Mouse (Mus musculus): ENCODE data around the gene Uvrag. TPM values are rescaled to one million over a fixed set of nuclear protein-coding genes. Genes with fewer than 3 reads are reported as not detected.

Gene Uvrag
- polyA plus RNA-seq, 1 experiment, result 45.9 TPM

DNA sequence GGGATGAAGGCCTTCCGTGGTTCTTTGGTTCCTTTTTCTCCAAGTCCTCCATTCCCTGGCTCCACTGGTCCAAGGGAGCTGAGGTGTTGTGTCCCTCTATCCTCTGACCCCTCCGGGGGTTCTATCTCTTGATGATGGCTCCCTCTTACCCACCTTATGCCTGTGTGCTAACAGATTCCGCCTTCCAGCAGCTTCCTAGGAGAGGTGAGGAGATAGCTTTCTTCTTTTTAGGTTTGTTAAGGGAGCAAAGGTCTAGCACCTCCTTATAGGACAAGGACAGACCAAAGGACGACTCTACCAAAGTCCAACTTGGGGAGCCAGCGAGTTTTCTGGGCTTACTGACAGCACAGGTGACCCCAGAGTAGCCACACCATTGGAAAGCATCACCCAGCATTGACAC lies 181.7 kb downstream of the Uvrag start:
- TF ChIP-seq CTCF (IDR thresholded peaks at IDR 0.05; ENCODE audit: extremely low read depth, insufficient read depth, insufficient read length, insufficient replicate concordance), result no peak
- no peak for TF ChIP-seq POLR2A (IDR thresholded peaks at IDR 0.05; ENCODE audit: low read depth, low read length)
- peaks cover 6% of the 10 kb centered on the region for H3K36me3 ChIP-seq (ENCODE audit: control insufficient read depth, insufficient read depth, low read length)
- no peak overlapping the region for H3K27ac ChIP-seq (ENCODE audit: insufficient read depth, low read length)
- DNase-seq (ENCODE audit: low read depth in 1 of 2, low spot score in 2 of 2), result no peak
- H3K27me3 ChIP-seq (ENCODE audit: control insufficient read depth, insufficient read depth, low read length), result no peaks in the 10 kb centered on the region
- H3K4me1 ChIP-seq (ENCODE audit: control insufficient read depth, insufficient read depth, insufficient read length), result no peaks in the 10 kb centered on the region
- no peak overlapping the region for H3K4me3 ChIP-seq (ENCODE audit: extremely low read depth, insufficient read depth, insufficient read length)
- WGBS, result 92% methylated on average over 5 of the region's 5 CpGs

DNA sequence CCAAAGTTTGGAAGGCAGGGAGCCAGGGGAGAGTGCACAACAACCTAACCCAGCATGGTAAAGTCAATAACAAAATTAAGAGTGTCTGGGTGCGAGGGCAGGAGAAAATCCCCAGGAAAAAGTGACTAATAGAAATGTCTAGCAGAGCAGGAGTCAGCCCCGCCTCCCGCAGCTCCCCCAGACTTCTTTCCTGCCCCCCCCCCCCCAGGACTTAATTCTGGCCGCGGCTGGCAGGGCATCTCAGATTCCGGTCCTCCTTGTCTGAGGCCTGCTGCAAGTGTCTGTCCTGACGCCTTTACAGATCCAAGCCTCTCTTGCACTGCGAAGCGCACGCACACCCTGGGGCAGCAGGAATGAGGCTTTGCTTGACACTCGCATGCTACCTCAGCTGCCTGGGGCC lies 182.8 kb downstream of the Uvrag start:
- WGBS, result 77% methylated on average over 11 of the region's 11 CpGs

DNA sequence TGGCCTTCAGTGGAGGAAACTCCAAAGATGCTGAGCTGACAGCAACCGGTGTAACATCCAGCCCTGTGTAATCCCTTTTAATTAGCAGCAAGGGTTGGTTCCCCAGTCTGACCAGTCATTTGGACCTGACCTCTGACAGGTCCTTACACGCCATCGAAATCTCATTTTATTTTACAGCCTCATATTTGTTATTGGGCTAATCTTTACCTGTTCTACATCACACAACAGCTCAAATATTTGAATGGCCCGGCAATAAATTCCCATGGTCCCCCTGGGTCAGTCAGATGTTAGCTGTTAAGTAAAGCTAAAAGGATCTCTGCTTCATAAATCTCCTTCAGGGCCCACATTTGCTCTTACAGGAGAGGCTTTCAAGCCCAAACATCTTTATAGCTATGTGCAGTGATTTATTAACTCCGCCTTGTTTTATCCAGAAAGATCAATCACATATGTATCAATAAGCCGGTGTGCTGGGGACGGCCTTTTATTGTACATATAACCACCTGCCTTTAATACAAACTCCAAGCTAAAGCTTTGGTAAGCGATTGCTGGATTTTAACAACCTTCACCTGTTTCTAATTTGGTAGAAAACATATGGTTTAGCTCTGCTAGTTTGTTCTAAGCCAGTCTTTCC lies 183.7 kb downstream of the Uvrag start:
- WGBS, result 92% methylated on average over 8 of the region's 8 CpGs
- H3K4me3 ChIP-seq (ENCODE audit: extremely low read depth, insufficient read depth, insufficient read length), result no peak overlapping the region
- H3K36me3 ChIP-seq (ENCODE audit: control insufficient read depth, insufficient read depth, low read length), result peaks cover 6% of the 10 kb centered on the region
- no peak for DNase-seq (ENCODE audit: low read depth in 1 of 2, low spot score in 2 of 2)
- TF ChIP-seq CTCF (IDR thresholded peaks at IDR 0.05; ENCODE audit: extremely low read depth, insufficient read depth, insufficient read length, insufficient replicate concordance) (no peak), POLR2A (IDR thresholded peaks at IDR 0.05; ENCODE audit: low read depth, low read length) (no peak)
- H3K27me3 ChIP-seq (ENCODE audit: control insufficient read depth, insufficient read depth, low read length), result no peaks in the 10 kb centered on the region
- H3K27ac ChIP-seq (ENCODE audit: insufficient read depth, low read length), result no peak overlapping the region
- no peaks in the 10 kb centered on the region for H3K4me1 ChIP-seq (ENCODE audit: control insufficient read depth, insufficient read depth, insufficient read length)

More for the DNA sequence above, 182.8 kb downstream of the Uvrag start:
- H3K4me1 ChIP-seq (ENCODE audit: control insufficient read depth, insufficient read depth, insufficient read length), result no peaks in the 10 kb centered on the region
- H3K4me3 ChIP-seq (ENCODE audit: extremely low read depth, insufficient read depth, insufficient read length), result no peak overlapping the region
- H3K36me3 ChIP-seq (ENCODE audit: control insufficient read depth, insufficient read depth, low read length), result peaks cover 6% of the 10 kb centered on the region
- no peak for DNase-seq (ENCODE audit: low read depth in 1 of 2, low spot score in 2 of 2)
- no peak overlapping the region for H3K27ac ChIP-seq (ENCODE audit: insufficient read depth, low read length)
- no peaks in the 10 kb centered on the region for H3K27me3 ChIP-seq (ENCODE audit: control insufficient read depth, insufficient read depth, low read length)
- TF ChIP-seq POLR2A (IDR thresholded peaks at IDR 0.05; ENCODE audit: low read depth, low read length), result no peak
- TF ChIP-seq CTCF (IDR thresholded peaks at IDR 0.05; ENCODE audit: extremely low read depth, insufficient read depth, insufficient read length, insufficient replicate concordance), result no peak

DNA sequence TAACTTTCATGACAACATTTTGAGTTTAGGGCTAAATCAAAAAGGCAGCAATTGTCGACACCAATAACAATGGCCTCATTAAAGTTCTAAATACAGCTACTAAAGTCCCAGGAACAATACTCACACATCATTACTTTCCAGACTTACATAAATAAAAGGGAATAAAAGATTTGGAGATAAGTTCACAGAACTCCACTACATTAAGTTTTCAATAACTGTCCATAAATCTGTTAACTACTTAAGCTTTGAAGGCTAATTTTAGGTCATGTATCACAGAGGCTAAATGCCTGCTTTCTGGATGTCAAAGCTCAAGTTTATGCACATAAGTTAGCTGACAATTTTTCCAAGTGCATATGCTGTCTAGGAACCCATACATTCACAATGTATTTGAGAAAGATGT lies 184.3 kb downstream of the Uvrag start:
- H3K4me1 ChIP-seq (ENCODE audit: control insufficient read depth, insufficient read depth, insufficient read length), result no peaks in the 10 kb centered on the region
- 90% methylated on average over 1 of the region's 1 CpGs for WGBS
- H3K27ac ChIP-seq (ENCODE audit: insufficient read depth, low read length), result no peak overlapping the region
- TF ChIP-seq POLR2A (IDR thresholded peaks at IDR 0.05; ENCODE audit: low read depth, low read length) (no peak), CTCF (IDR thresholded peaks at IDR 0.05; ENCODE audit: extremely low read depth, insufficient read depth, insufficient read length, insufficient replicate concordance) (no peak)
- H3K36me3 ChIP-seq (ENCODE audit: control insufficient read depth, insufficient read depth, low read length), result peaks cover 6% of the 10 kb centered on the region
- H3K4me3 ChIP-seq (ENCODE audit: extremely low read depth, insufficient read depth, insufficient read length), result no peak overlapping the region
- no peaks in the 10 kb centered on the region for H3K27me3 ChIP-seq (ENCODE audit: control insufficient read depth, insufficient read depth, low read length)
- DNase-seq (ENCODE audit: low read depth in 1 of 2, low spot score in 2 of 2), result no peak

DNA sequence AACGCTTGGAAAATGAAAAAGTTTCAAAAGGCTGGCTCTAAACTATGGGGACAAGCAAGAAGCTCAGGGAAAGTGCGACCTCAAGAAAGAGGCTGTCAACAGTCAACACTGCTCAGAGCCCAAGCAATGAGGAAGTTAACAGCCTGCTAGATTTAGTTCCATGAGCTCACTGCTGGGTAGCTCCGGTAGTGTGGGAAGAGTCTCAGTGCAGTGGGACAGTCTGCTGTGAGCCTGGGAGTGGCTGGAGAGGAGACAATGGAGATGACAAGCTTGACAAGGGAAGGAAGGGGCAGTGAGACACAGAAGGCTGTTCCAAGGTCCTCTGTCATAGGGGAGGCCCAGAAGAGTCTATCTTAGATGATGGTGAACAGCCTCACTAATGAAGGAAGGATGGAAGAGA lies 187.3 kb downstream of the Uvrag start:
- Histone ChIP-seq H3K4me1 (ENCODE audit: control insufficient read depth, insufficient read depth, insufficient read length) (no peaks in the 10 kb centered on the region), H3K27me3 (ENCODE audit: control insufficient read depth, insufficient read depth, low read length) (no peaks in the 10 kb centered on the region), H3K27ac (ENCODE audit: insufficient read depth, low read length) (no peak overlapping the region), H3K36me3 (ENCODE audit: control insufficient read depth, insufficient read depth, low read length) (0 out of 2 replicates have a peak, but pooled peaks cover 1% of the 10 kb centered on the region), H3K4me3 (ENCODE audit: extremely low read depth, insufficient read depth, insufficient read length) (no peak overlapping the region)
- DNase-seq (ENCODE audit: low read depth in 1 of 2, low spot score in 2 of 2), result no peak
- WGBS, result 64% methylated on average over 3 of the region's 3 CpGs
- TF ChIP-seq CTCF (IDR thresholded peaks at IDR 0.05; ENCODE audit: extremely low read depth, insufficient read depth, insufficient read length, insufficient replicate concordance) (no peak), POLR2A (IDR thresholded peaks at IDR 0.05; ENCODE audit: low read depth, low read length) (no peak)

DNA sequence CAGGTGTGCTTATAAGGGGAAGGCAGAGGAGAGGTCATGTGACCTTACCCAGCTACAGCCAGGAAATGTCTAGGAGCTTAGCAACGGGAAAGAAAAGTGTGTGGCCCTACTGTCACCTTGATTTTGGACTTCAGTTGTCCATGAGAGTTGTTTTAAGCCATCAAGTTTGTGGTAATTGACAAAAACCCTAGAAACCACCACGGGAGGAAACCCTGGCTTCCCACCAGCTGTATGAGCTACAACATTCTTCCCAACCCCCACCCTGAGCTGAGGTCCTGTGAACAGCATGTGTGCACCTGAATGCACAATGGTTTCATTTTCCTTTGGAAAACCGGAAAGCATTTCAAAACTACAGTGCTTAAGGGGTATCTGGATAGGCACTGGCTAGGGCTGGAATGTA lies 196.0 kb downstream of the Uvrag start:
- WGBS, result 14% methylated on average over 3 of the region's 3 CpGs
- Histone ChIP-seq H3K4me1 (ENCODE audit: control insufficient read depth, insufficient read depth, insufficient read length) (no peaks in the 10 kb centered on the region; the same call in 1 of the 2 replicates), H3K36me3 (ENCODE audit: control insufficient read depth, insufficient read depth, low read length) (no peaks in the 10 kb centered on the region), H3K4me3 (ENCODE audit: extremely low read depth, insufficient read depth, insufficient read length) (no peak overlapping the region), H3K27me3 (ENCODE audit: control insufficient read depth, insufficient read depth, low read length) (no peaks in the 10 kb centered on the region), H3K27ac (ENCODE audit: insufficient read depth, low read length) (no peak overlapping the region)
- no peak for DNase-seq (ENCODE audit: low read depth in 1 of 2, low spot score in 2 of 2)
- TF ChIP-seq CTCF (IDR thresholded peaks at IDR 0.05; ENCODE audit: extremely low read depth, insufficient read depth, insufficient read length, insufficient replicate concordance) (no peak), POLR2A (IDR thresholded peaks at IDR 0.05; ENCODE audit: low read depth, low read length) (no peak)

DNA sequence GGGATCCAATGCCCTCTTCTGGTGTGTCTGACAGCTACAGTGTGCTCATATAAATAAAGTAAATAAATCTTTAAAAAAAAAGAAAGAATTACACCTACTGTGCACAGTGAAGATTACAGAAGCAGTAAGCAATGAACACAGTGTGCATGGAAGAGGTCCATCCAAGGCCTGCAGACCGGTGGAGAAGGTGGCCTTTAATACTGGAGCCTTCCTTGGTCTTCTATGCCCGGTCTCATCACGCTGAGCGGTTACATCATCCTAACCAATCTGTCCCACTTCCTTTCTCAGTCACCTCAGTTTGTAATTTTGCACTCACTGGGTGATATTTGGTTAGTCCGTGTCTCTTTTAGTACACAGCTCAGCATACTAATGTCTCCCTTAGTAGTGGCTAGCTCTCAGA lies 197.3 kb downstream of the Uvrag start:
- 82% methylated on average over 5 of the region's 5 CpGs for WGBS
- TF ChIP-seq CTCF (IDR thresholded peaks at IDR 0.05; ENCODE audit: extremely low read depth, insufficient read depth, insufficient read length, insufficient replicate concordance) (no peak), POLR2A (IDR thresholded peaks at IDR 0.05; ENCODE audit: low read depth, low read length) (no peak)

More for the DNA sequence above, 197.3 kb downstream of the Uvrag start:
- no peaks in the 10 kb centered on the region for H3K27me3 ChIP-seq (ENCODE audit: control insufficient read depth, insufficient read depth, low read length)
- DNase-seq (ENCODE audit: low read depth in 1 of 2, low spot score in 2 of 2), result no peak
- H3K4me3 ChIP-seq (ENCODE audit: extremely low read depth, insufficient read depth, insufficient read length), result no peak overlapping the region
- H3K4me1 ChIP-seq (ENCODE audit: control insufficient read depth, insufficient read depth, insufficient read length), result no peaks in the 10 kb centered on the region; the same call in 1 of the 2 replicates
- 0 out of 2 replicates have a peak, but pooled peaks cover 2% of the 10 kb centered on the region for H3K36me3 ChIP-seq (ENCODE audit: control insufficient read depth, insufficient read depth, low read length)
- H3K27ac ChIP-seq (ENCODE audit: insufficient read depth, low read length), result no peak overlapping the region
